Comparison of ENCODE assay signal across 19 mouse cellular contexts in the genomic region with DNA sequence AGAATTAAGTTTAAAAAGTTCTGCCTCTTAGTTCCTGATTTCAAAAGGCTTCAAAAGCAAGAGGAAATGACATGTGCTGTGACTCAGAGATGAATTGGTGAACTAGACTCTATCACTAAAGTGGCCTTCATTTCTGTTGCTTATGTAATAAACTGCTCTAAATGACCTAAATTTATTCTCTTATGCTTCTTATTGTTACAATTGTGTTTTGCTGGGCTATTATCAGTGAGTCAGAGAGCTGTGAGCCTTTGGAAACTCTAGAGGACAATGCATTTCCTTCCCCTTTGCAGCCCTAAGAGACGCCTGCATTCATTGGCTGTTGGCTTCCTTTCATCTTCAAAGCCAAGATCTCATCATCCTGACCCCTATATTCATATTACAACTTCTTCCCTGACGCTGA.
A peak's percentile ranks its signal among the peaks of the same experiment; 100 is the strongest.
DNase-seq lines count a peak whose midpoint lies in the region; ATAC-seq lines count a peak whose summit lies in the region.
"Had no signal": no experiment of that assay in that cellular context is flagged by ENCODE, and none has a peak within 500 bp of the region (broad histone marks: within the 10 kb centered on the region; RNA-seq: fewer than 3 reads in every experiment).

No protein-coding gene starts in this region.

- peak; percentile 32 for DNase-seq in adrenal gland, postnatal 14 days
- no peak for DNase-seq in adrenal gland, postnatal 25 days
- DNase-seq in Muller cell, postnatal 12 days (ENCODE audit: inconsistent ontology term): peak; percentile 62
- no peak for DNase-seq in lung, postnatal 14 days
- no peak for DNase-seq in heart, postnatal 4 days
- DNase-seq: B cell, adult 2 months; cerebellum, adult 11 months; cerebellum, adult 9-11 months; gastrocnemius, adult 2 months; heart, postnatal 36 days; kidney, adult 8-10 months; kidney, postnatal 10 days; right cerebral cortex, adult 18-20 months; right cerebral cortex, postnatal 4 days had no signal

- ATAC-seq in granulocyte monocyte progenitor cell, adult 5-6 weeks (replicated peaks; ENCODE audit: poor library complexity, severe bottlenecking): peak; percentile 83
- peak; percentile 58; the same call in 1 of the 2 replicates for ATAC-seq in neutrophil, adult 5-6 weeks (ENCODE audit: extremely low read depth, insufficient number of reproducible peaks, low FRiP score, poor library complexity, severe bottlenecking)
- ATAC-seq: activated CD4-positive, CD25-positive, alpha-beta regulatory T cell, adult 4 months; lung, postnatal 0 days; midbrain, embryonic 16.5 days had no signal

Comparison
In these comparisons a context has a peak if more than half of its experiments do, and no peak if none do; other contexts are left out.
1. DNase-seq: peak in adrenal gland, postnatal 14 days (single experiment) and Muller cell, postnatal 12 days (single experiment); none in adrenal gland, postnatal 25 days (single experiment), lung, postnatal 14 days (single experiment) and heart, postnatal 4 days (single experiment).